Mouse (Mus musculus): ENCODE measurements around the gene Ivd.

The Ivd gene

GRCm38 (mm10) chr2:118907781-118908180, 46.0 kb downstream of the Ivd start:
- no peak for DNase-seq (ENCODE audit: extremely low spot score, low read depth, low spot score)

GRCm38 (mm10) chr2:118909151-118909550, 47.4 kb downstream of the Ivd start:
- DNase-seq (ENCODE audit: extremely low spot score, low read depth, low spot score): no peak

- DNase-seq (ENCODE audit: extremely low spot score, low read depth, low spot score): no peak
Observed at GRCm38 (mm10) chr2:118910605-118911278, 49.0 kb downstream of the Ivd start.

- no peak for DNase-seq (ENCODE audit: extremely low spot score, low read depth, low spot score)
Observed at GRCm38 (mm10) chr2:118912706-118913105, 51.0 kb downstream of the Ivd start.

- no peak for DNase-seq (ENCODE audit: extremely low spot score, low read depth, low spot score)
Observed at GRCm38 (mm10) chr2:118913551-118914276, 52.0 kb downstream of the Ivd start.

GRCm38 (mm10) chr2:118914685-118915084, 52.9 kb downstream of the Ivd start:
- no peak for DNase-seq (ENCODE audit: extremely low spot score, low read depth, low spot score)

- DNase-seq (ENCODE audit: extremely low spot score, low read depth, low spot score): no peak
Observed at GRCm38 (mm10) chr2:118916436-118916835, 54.7 kb downstream of the Ivd start.

GRCm38 (mm10) chr2:118918543-118918942, 56.8 kb downstream of the Ivd start:
- no peak for DNase-seq (ENCODE audit: extremely low spot score, low read depth, low spot score)

- no peak for DNase-seq (ENCODE audit: extremely low spot score, low read depth, low spot score)
Observed at GRCm38 (mm10) chr2:118920428-118920827, 58.7 kb downstream of the Ivd start.

GRCm38 (mm10) chr2:118925952-118926351, 64.2 kb downstream of the Ivd start:
- DNase-seq (ENCODE audit: extremely low spot score, low read depth, low spot score): no peak

- DNase-seq (ENCODE audit: extremely low spot score, low read depth, low spot score): no peak
Observed at GRCm38 (mm10) chr2:118926361-118926997, 64.7 kb downstream of the Ivd start, which contains the start of gene Chst14. Chst14 (plus strand) TSS chr2:118926496.

GRCm38 (mm10) chr2:118926998-118927739, 65.4 kb downstream of the Ivd start:
- no peak for DNase-seq (ENCODE audit: extremely low spot score, low read depth, low spot score)

Data from hindlimb bud, embryonic 11.5 days (tissue).